Mouse (Mus musculus): Measurements from ENCODE around the gene Nod2.

DNA sequence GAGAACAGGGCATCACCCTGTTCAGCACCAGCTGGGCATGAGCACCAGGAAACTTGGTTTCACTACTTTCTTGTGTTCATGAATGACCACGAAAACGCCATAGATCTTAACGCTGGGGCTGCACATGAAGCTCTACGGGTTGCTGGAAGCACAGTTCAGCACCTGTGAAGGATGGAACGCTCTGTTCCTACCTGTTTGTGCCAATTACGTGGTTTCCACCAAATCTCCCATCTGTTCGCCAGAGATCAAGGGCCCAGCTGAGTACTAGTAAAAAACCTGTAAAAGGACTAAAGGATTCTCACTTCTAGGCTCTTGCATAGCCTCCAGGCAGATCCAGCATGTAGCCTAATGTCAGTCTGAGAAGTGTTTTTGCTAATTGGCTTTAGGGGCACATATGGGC, 47.6 kb upstream of the Nod2 start:
- TF ChIP-seq CTCF (IDR thresholded peaks at IDR 0.05; ENCODE audit: borderline replicate concordance, insufficient read depth, low read length) (no peak), POLR2A (IDR thresholded peaks at IDR 0.05; ENCODE audit: low read depth, low read length) (no peak)
